Mouse (Mus musculus): Measurements from ENCODE around the gene Rbp4.
A peak's percentile ranks its signal among the peaks of the same experiment; 100 is the strongest.

Rbp4 gene

DNA sequence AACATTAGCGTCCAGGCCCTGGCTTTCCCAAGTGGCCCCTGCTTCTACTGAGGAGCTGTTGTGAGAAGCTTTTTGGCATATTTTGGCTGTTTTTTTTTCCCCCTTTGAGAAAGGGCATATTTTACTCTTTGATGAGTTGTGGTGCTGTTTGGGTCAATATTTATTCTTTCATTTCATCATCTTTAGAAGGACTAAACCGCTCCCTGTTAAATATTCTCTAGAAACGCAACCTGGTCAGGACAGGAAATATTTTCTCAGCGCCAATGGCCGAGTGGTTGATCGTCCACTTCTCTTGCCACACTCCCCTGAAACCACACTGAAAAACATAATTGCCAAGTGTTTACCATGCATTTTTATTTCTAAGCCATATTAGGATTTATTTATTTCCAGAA, at the start of gene Rbp4:
TSS of gene Rbp4 (minus strand) at position 63 of the 392 bp plus-strand sequence.
- no peak for DNase-seq (ENCODE audit: low spot score)

GRCm38 (mm10) chr19:38164633-38165032, 39.6 kb upstream of the Rbp4 start:
- DNase-seq (ENCODE audit: low spot score) = no peak

DNA sequence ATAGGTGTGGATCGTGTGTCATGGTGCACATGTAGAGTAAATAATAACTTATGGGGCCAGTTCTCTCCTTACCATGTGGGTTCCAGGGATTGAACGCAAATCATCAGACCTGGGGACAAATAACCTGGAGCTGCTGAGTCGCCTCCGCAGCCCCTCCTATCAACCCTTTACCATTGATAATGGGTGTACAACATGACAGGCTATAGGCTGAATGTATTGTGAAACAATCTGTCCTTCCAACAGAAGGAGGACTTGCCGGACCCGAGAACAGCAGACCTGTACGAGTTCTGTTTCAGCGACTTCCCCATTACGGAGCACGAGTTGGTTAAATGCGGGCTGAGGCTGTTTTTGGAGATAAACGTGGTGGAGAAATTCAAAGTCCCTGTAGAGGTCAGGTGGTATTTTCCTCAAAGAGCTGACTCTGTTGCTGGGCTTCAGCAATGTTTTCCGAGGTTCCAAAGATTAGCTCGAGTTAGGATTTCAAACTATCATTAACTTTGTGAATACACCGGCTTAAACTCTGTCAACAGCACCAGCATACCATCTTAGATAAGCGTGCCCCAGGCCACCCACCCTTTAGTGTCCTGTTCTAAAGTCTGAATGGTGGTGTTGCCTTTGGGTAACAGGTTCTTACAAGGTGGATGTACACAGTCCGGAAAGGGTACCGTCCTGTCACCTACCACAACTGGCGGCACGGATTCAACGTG, 36.7 kb upstream of the Rbp4 start:
- no peak for DNase-seq (ENCODE audit: low spot score)

DNA sequence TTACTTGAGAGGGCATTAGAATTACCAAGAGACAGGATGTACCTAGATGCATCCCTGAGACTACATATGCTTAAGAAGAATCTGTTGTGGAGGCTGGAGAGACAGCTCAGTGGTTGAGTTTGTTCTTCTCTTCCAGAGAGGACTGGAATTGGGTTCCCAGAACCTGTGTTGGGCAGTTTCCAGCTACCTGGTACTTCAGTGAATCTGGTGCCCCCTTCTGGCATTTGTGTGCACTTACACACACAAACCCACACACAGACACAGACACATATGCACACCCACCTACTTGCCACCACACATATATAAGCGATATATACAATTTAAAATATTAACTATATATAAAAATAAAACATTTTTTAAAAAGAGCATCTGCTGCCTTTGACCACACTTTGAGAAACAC, 31.2 kb upstream of the Rbp4 start:
- DNase-seq (ENCODE audit: low spot score) = no peak

DNA sequence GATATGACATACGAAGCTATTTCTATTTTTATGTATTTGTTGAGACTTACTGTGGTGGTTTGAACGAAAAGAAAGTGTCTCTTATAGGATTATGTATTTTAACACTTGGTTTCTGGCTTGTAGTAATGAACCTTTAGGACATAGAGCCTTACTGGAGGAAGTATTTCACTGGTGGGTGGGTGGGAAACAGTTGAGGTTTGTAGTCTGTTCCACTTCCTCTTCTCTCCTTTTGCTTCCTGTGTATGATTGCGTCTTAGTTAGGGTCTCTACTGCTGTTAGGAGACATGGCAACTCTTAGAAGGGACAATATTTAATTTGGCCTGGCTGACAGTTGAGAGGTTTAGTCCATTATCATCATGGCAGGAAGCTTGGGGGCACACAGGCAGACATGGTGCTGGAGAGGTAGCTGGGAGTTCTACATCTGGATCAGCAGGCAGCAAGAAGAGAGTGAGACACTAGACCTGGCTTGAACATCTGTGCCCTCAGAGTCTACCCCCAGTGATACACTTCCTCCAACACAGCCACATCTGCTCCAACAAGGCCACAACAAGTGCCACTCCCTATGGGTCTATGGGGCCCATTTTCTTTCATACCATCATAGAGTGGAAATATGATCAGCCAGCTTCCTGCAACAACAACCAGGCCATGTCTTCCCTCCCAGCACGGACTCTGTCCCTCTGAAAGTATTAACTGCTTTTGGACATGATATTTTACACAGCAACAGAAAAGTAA, 18.6 kb upstream of the Rbp4 start:
- DNase-seq (ENCODE audit: low spot score) = no peak

GRCm38 (mm10) chr19:38134806-38135205, 9.7 kb upstream of the Rbp4 start:
- DNase-seq (ENCODE audit: low spot score) = no peak

DNA sequence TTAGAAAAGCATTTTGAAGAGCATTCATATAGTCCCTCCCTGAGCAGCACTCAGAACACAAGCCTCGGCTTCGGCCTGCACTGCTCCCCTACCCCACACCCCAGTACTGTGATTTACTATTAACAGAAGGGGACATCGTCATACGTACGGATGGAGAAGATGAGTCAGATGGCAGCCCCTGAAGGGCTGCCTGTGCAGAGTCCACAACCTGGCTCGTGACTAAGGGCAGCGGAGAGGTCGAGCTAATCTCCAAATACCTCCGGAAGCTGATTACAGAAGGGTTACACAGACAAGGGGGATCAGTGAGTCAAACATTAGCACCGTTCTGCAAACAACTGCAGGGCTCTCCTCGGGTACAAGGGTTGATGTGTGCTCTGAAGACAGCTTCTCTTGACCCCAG, 8.9 kb upstream of the Rbp4 start:
- DNase-seq (ENCODE audit: low spot score) = no peak

- no peak for DNase-seq (ENCODE audit: low spot score)
Observed at GRCm38 (mm10) chr19:38132481-38132880, 7.4 kb upstream of the Rbp4 start, which contains the start of gene Pde6c. Gene Pde6c (plus strand): TSS chr19:38132781.

DNA sequence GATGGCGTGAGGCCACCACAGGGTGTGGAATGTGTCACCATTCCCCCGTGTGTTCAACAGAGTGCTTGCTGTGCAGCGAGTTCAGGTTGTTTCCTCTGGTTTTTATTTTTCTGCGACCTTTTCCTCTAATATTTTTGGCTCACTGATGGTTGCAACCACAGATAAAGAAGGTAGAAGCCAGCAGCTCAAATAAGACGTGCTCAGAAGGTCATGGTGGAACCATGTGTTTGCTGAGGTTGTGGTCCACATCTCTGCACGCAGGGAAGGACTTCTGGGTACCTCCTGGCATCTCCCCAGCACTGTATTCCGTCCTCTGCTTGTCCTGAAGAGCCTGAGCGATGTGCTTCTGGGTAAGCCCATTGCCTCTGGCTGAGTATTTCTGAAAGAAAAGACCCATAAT, 1.6 kb upstream of the Rbp4 start:
- DNase-seq (ENCODE audit: low spot score) = no peak

DNA sequence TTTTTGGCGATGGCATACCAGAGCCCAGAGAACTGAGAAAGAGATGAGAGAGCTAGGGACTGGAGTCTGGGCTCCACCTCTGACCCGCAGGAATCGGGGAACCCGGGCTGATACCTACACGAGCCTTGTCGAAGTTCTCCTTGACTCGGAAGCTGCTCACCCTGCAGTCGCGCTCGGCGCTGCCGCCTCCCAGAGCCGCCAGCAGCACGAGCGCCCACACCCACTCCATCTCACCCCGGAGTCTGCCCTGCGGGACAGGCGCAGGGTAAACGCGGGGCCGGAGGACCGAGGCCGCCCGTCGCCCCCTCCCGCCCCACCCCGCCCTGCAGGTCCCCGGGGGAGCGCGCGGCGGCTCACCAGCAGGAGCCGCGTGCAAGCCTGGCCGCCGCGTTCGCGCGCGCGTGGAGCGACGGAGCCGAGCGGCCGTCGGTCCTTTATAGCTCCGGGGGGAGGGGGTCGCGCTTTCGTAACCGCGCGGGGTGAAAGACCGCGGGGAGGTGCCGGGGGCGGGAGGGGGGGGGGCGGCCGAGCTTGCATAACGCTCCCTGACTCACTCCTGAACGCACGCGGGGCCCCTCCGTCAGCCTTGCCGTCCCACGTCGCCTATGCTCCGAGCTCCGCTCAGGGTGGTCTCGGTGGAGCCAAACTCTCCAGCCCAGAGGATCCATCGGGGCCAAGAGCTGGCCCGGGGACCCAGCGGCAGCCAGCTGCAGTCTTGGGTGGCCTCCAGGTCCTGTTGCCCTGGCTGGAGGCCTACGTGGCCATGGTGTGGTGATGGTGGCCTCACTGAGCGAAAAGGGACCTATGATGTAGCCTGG, 471 bp downstream of the Rbp4 start:
- peak; percentile 57 for DNase-seq (ENCODE audit: low spot score)

DNA sequence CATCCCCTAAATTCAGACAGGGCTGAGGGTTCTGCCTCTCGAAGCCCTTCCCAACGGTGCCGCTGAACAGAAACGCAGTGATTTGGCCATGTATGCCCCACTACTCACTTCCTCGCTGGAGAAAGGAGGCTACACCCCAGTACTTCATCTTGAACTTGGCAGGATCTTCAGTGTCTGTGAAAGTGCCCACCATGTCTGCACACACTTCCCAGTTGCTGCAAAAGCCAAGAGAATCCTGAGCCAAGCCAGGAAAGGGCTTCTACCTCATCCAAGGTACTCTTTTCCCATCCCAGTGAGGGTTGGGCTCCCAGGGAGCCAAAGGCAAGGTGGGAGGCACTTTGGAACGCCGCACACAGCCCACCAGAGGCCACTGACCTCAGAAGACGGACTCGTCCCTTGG, 1.2 kb downstream of the Rbp4 start:
- DNase-seq (ENCODE audit: low spot score) = no peak

DNA sequence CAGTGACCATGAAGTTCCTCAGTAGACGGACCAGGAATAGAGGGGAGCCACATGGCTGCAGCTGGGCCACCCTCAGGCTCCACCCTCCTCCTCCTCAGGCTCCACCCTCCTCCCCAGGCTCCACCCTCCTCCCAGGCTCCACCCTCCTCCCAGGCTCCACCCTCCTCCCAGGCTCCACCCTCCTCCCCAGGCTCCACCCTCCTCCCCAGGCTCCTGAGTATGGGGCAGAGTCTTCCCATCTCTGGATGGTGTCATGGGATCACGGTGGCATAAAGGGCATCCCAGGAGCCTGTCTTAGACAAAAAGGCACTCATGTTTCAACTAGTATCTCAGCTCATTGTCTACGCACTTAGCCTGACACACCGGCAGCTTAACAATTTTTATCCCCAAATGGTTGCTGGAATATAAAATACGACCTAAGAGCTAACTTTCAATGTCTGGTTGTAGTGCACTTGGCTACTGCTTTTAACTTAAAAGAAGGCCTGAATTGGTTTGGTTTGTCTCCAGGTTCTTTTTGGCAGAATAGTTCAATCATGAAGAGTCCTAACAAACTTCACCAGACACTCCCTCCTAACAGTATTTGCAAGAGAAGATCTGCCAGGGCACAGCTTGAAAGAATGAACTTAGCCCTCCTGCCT, 4.8 kb downstream of the Rbp4 start:
- DNase-seq (ENCODE audit: low spot score) = no peak

DNA sequence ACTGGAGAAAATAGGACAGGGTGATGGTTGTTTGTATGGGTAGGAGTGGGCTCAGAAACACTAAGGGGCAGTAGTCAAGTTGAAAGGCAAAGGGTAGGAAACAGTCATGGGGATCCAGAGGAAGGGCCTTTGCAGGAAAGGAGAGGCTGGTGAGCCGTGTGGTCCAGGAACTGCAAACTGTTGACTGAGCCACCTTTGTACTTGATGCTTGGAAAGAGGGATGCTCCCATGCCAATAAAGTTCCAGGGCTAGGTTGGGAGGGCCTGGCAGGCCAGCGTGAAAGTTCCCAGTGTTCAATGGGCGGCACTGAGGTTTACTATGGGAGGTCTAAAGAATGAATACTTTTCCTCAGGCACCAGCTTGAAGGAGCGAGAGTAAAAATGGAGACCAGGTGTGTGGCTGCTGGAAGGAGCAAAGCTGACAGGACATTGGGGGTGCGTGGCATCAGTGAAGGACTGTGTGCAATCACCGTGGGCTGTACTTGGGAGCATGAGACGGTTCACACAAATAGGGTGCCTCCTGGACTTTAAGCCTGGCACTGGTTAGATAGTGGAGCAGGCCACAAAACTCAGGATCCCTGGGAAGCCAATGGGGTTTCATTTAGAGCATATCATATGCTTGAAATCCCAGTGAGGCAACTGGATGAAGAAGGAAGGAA, 10.1 kb downstream of the Rbp4 start:
- no peak for DNase-seq (ENCODE audit: low spot score)

DNA sequence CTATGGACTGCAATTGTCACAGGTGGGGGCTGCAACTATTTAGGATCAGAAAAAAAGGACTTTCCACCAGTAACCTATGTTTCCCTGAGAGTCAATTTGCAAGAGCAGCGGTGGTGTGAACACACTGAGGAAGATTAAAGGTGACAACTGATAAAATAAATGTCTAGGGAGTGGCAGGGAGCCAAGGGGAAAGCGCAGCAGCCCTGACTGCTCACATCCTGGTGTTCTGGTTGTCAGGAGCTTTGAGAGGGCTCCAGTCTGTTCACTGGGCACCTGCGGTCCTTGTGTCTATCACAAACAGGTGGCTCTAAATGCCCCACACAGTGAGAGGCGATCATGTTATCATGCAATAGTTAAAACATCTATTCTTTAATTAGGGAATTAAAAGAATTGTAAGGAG, 12.5 kb downstream of the Rbp4 start:
- DNase-seq (ENCODE audit: low spot score) = no peak

GRCm38 (mm10) chr19:38111056-38111455, 14.0 kb downstream of the Rbp4 start:
- DNase-seq (ENCODE audit: low spot score) = no peak

DNA sequence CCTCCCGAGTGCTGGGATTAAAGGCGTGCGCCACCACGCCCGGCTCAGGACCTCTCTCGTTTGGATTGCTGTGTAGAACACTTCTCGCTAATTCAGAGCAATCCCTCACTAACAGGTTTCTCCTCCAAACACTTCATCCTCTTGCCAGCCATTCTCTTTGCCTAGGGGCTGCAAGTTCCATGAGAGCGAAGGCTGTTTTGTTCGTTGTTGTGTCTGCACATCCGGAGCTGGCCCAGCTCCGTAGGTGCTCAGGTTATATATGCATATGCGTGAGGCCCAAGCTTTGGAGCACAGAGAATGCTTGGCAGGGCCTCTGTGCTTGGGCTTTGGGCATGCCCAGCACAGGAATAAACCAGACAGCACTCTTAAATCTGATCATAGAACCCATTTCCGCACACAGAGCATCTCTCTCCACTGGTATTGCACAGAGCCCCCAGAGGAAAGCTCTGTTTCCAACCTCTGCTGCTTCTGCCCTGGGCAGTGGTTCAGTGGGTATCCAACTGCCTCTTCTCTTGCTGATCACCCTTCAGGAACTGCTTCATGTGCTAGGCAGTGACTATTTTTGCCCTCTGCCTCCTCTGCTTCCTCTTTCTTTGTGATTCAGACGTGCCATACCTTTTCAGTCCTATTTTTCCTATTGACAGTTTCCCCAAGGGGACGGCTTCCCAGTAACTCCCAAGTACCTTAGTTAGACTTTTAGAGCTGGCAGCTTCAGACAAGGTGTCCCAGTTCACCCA, 15.4 kb downstream of the Rbp4 start:
- DNase-seq (ENCODE audit: low spot score) = no peak

- no peak for DNase-seq (ENCODE audit: low spot score)
Observed at GRCm38 (mm10) chr19:38107871-38108270, 17.2 kb downstream of the Rbp4 start.

GRCm38 (mm10) chr19:38096858-38097758, 28.0 kb downstream of the Rbp4 start, which contains the start of gene Ffar4:
Gene Ffar4 (plus strand): TSS chr19:38097071.
- DNase-seq (ENCODE audit: low spot score) = peak; percentile 41

DNA sequence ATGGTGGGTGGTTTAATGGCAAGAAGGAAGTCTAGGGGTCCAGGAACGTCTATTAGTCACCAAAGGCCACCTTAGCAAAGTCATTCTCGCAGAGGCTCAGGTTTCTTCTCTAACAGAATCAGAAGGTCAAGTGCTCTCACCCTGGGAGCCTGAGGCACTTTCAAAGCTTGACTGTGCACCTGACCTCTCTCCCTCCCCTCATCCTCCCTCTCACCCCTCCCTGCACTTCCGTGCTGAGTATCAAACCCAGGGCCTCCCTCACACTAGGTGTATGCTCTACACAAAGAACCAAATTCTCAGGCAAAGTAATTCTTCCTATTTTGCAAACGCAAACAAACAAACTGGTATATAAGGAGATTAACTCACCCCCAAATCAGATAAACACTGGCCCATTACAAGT, 28.9 kb downstream of the Rbp4 start:
- DNase-seq (ENCODE audit: low spot score) = no peak

DNA sequence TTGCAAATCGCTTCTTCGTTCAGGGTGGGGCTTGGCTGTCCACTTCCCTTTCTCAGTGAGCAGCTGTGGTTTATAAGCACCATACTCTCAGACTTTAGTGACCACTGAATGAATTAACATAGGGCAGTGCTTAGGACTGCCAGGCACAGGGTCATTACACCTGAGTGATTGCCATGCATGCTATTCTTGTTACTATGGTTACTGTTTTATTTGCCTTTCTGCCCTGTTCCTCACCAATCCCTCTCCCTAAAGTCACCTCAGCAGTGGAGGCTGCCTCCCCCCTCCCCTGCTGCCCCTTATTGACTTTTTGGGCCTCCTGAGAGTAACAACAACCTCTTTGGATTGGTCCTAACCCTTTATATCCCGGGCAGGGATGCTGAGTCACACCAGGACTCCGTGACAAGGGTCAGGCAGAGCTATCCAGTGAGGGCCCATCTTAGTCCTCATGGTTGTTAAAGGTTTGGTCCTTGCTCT, 33.5 kb downstream of the Rbp4 start:
- DNase-seq (ENCODE audit: low spot score) = no peak

Data from retina, embryonic 14.5 days (tissue).